Mouse (Mus musculus): ENCODE data around the gene Rgs6. TPM values are rescaled to one million over a fixed set of nuclear protein-coding genes. Genes with fewer than 3 reads are reported as not detected.

Rgs6 gene
- 1 to 10 TPM; 2.6 to 2.8 TPM for total RNA-seq (2021)
- long read RNA-seq, experiment 1 = 0 reads
- long read RNA-seq, experiment 2 = 0 reads

- no peak for DNase-seq
Observed at GRCm38 (mm10) chr12:82588017-82588416, at the start of gene Rgs6. Gene Rgs6, plus strand, starts transcription at chr12:82588292.

GRCm38 (mm10) chr12:82547127-82547526 lies 41.0 kb upstream of the Rgs6 start:
- DNase-seq = no peak

- DNase-seq = no peak
Observed at GRCm38 (mm10) chr12:82549228-82549627, 38.9 kb upstream of the Rgs6 start.

GRCm38 (mm10) chr12:82550076-82550475 lies 38.0 kb upstream of the Rgs6 start:
- DNase-seq = no peak

GRCm38 (mm10) chr12:82552376-82552775 lies 35.7 kb upstream of the Rgs6 start:
- no peak for DNase-seq

- DNase-seq = no peak
Observed at GRCm38 (mm10) chr12:82562916-82563315, 25.2 kb upstream of the Rgs6 start.

GRCm38 (mm10) chr12:82568370-82568769 lies 19.7 kb upstream of the Rgs6 start:
- DNase-seq = no peak

- no peak for DNase-seq
Observed at GRCm38 (mm10) chr12:82572706-82573105, 15.4 kb upstream of the Rgs6 start.

- DNase-seq = peak; percentile 25
Observed at GRCm38 (mm10) chr12:82586592-82586991, 1.5 kb upstream of the Rgs6 start.

- no peak for DNase-seq
Observed at GRCm38 (mm10) chr12:82587348-82587895, 670 bp upstream of the Rgs6 start.

- no peak for DNase-seq
Observed at GRCm38 (mm10) chr12:82588846-82589630, 946 bp downstream of the Rgs6 start.

GRCm38 (mm10) chr12:82599011-82599410 lies 10.9 kb downstream of the Rgs6 start:
- DNase-seq = no peak

- no peak for DNase-seq
Observed at GRCm38 (mm10) chr12:82600406-82600805, 12.3 kb downstream of the Rgs6 start.

GRCm38 (mm10) chr12:82602823-82603222 lies 14.7 kb downstream of the Rgs6 start:
- DNase-seq = no peak

- no peak for DNase-seq
Observed at GRCm38 (mm10) chr12:82603308-82603707, 15.2 kb downstream of the Rgs6 start.

GRCm38 (mm10) chr12:82603979-82604378 lies 15.9 kb downstream of the Rgs6 start:
- DNase-seq = no peak

GRCm38 (mm10) chr12:82612769-82613660 lies 24.9 kb downstream of the Rgs6 start:
- no peak for DNase-seq

GRCm38 (mm10) chr12:82616486-82616812 lies 28.4 kb downstream of the Rgs6 start:
- DNase-seq = no peak

- peak; percentile 47 for DNase-seq
Observed at GRCm38 (mm10) chr12:82616813-82617681, 29.0 kb downstream of the Rgs6 start.

- DNase-seq = no peak
Observed at GRCm38 (mm10) chr12:82617682-82618370, 29.7 kb downstream of the Rgs6 start.

- DNase-seq = no peak
Observed at GRCm38 (mm10) chr12:82640441-82640840, 52.3 kb downstream of the Rgs6 start.

Measured in gastrocnemius, postnatal 10 days (tissue).